Mouse (Mus musculus) heart, adult 9 months (tissue): ENCODE measurements around the gene Hcn4.

Experiments used
- DNase-seq, 2 experiments: peaks; one replicate each; pipeline ENCODE4 v3.0.0; 2022; ENCODE audit warnings: low spot score in 2 of 2

Hcn4 gene

GRCm38 (mm10) chr9:58823139-58823917 lies at the start of gene Hcn4:
Gene Hcn4 (plus strand): TSS chr9:58823412.
- DNase-seq, result no peak

DNA sequence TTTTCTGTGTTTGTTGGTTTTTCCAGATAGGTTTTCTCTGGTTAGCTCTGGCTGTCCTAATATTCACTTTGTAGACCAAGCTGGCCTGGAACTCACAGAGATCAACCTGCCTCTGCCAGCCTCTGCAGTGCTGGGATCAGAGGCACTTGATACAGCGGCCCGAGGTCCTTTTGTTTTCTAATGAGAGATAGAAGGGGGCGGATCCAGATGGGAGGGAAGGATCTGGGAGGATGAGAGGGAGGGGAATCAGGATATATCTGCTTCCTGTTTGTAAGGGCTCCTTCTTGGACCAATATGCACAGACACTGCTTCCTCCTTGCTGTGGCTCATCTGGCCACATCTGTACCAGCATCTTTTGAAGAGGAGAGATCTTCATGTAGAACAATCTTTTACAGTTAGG lies 48.5 kb upstream of the Hcn4 start:
- no peak for DNase-seq

DNA sequence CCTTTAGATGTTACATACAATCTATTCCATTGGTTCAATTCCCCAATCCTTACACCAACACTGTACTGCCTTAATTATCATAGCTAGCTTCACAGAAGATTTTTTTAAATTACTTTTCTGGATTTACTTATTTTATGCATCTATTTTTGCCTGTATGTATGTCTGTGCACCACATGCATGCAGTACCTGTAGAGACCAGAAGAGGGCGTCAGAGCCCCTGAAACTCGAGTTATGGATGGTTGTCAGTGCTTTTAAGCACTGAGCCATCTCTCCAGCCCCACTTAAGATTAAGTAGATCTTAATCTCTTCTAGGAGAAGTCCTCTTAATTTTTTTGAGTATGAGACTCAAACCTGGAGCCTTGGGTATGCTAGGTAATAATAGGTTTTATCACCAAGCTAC lies 47.8 kb upstream of the Hcn4 start:
- no peak for DNase-seq

DNA sequence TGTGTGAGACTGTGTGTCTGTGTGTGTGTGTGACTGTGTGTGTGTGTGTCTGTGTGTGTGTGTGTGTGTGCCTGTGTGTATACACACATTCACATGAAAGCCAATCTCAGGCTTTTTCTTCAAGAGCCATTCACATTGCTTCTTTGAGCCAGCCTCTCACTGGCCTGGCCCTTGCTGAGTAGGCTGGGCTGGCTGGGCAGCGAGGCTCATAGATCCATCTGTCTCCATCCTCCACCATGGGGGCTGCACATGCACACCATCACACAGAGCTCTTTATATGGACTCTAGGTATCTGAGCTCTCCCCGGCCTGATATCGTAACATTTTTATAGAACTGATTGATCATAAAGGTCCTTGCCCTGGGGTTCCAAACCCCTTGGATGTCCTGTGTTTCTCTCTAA lies 33.7 kb upstream of the Hcn4 start:
- DNase-seq, result no peak

GRCm38 (mm10) chr9:58798155-58798554 lies 25.1 kb upstream of the Hcn4 start:
- no peak for DNase-seq

DNA sequence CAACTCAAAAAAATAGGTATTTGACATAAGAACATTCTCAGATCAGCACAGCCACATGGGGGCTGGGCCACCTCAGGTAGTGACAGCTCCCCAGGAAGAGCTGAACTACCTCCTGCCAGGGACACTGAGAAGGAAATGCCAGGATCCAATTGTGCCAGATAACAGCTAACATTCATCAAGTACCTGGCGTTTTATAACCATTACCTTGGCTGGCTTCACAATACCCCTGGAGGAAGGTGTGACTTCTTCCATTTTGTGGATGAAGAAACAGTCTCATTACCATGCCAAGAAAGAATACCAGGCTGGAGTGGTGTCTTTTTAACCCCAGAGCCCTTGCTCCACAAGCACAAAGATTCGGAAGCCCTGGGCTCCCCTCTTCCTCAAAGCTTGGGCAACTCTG lies 21.8 kb upstream of the Hcn4 start:
- DNase-seq, result no peak

DNA sequence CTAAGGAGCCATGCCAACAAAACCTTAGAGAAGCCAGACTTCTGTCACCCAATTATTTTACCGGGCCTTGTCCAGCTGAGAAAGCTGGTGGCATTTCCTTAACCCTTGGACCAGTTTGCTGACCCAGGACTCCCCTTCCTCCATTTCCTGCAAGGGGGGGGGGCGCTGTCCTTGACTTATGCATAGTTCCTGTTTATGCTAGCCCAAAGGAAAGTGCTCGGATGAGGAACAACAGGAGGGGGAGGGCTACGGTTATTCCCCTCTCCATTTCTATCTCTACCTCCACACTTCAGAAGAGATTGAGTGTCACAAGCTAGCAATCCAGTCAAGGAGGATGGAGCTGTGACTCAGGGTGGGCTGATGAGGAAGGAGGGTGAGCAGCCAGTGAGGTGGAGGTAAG lies 20.9 kb upstream of the Hcn4 start:
- DNase-seq, result no peak

- DNase-seq, result no peak
These were observed 20.4 kb upstream of the Hcn4 start for GRCm38 (mm10) chr9:58802802-58803201.

GRCm38 (mm10) chr9:58805601-58806318 lies 17.5 kb upstream of the Hcn4 start:
- DNase-seq, result peak; percentile 34 to 38

GRCm38 (mm10) chr9:58811171-58811570 lies 12.0 kb upstream of the Hcn4 start:
- no peak for DNase-seq

DNA sequence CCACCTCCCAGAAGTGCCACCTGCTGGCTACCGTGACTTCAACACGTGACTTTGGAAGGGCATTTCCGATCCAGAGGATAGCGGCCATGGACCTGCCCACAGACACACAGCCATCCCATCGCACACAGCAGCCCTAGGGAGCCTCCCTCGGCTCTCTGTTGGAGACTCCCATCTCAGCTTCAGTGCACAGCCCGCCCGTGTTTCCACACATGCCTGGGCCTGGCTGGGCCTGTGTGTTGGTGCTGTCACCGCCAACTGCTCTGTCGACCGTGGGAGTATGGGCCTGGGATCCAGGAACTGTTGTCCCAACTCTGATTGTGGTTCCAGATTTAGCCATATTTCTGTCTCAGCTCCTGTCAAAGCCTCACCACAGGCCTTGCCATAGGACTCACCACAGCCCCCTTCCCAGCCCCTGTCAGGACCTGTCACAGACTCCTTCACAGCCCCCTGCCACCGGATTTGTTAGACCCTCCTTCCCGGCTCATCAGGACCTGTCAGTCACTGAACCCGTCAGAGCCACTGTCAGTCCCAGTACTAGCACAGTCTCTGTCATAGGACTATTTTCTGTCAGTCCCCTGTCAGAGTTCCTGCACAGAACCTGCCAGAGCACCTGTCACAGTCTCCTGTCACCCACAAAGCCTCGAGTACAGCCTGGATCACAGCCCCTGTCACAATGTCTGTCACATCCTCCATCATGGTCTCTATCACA lies 7.5 kb upstream of the Hcn4 start:
- DNase-seq, result no peak

DNA sequence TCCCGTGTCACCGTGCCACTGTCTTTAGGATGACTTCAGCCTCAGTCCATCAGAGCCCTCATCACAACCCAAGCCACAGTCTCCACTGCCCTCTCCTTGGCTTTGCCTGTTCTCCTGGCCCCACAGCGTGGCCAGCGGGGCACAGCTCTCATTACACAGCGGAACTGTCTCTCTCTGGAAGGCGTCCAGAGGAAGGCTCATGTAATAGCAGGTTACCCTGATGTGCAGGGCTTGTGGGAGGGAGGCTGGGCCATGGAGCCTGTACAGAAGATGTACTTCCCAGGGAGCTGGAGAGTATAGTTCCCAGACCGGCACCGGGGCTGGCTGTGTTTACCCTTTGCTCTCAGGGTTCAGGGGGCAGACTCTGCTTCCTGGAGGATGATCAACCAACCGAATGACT lies 6.8 kb upstream of the Hcn4 start:
- DNase-seq, result no peak

- peak; percentile 66 to 69 for DNase-seq
These were observed 5.5 kb upstream of the Hcn4 start for GRCm38 (mm10) chr9:58817676-58818075.

GRCm38 (mm10) chr9:58822431-58823091 lies 651 bp upstream of the Hcn4 start:
- DNase-seq, result no peak

DNA sequence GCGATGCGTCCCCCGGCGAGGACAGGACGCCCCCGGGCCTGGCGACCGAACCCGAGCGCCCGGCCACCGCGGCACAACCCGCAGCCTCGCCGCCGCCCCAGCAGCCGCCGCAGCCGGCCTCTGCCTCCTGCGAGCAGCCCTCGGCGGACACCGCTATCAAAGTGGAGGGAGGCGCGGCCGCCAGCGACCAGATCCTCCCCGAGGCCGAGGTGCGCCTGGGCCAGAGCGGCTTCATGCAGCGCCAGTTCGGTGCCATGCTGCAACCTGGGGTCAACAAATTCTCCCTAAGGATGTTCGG lies 655 bp downstream of the Hcn4 start:
- DNase-seq, result no peak

- no peak for DNase-seq
These were observed 6.4 kb downstream of the Hcn4 start for GRCm38 (mm10) chr9:58829627-58830026.

DNA sequence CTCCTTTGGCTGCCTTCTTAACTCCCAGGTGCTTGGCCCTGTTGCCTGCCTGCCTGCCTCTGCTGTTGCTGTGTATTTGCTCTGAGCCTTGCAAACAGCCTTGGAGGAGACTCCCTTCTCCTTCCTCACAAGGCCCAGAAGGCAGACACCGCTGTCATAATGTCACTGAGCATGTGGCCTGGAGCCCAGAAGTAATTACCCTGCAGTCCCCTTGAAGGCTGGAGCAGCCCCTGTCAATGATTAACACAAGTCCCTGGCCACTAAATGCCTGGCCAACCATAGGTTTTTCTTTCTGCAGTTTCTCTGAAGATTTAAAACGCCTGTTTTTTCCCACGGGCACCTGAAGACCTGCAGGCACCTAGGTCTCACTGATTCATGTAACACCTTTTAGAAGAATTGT lies 9.7 kb downstream of the Hcn4 start:
- no peak for DNase-seq

DNA sequence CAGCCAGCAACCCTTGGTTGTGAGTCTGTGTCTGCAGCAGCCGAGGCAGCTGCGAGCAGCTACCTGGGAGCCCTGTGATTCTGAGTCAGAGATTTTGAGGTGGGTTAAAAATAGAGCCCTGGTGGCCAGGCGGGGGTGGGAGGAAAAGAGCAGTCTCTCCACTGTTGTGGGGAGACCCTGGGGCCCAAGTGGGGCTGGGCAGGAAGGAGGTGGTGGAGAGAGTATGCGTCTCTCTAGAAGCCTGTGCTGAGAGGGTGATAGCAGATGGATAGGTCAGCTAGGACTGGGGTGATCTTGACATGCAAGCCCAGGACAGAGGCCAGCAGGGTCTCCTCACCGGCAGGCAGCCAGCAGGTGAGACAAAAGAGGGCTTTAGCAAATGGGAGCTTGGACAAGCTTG lies 14.0 kb downstream of the Hcn4 start:
- no peak for DNase-seq

DNA sequence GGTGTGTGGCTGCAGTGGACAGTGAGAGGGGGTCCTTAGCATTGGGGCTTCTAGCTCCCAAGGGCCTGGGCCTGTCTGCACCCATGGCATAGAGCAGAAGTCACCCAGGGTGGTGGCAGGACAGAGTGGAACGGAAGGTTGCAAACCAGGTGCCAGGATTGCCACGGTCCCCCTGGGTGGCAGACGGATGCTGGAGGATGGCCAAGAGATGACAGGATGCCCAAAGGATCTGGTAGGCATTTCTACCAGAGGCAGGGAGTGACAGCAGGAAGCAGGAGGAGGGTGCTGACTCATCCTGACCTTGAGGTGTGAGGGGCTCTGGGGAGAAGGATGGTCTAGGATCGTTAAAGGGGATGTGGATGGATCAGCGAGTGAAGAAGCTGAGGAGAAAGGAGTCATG lies 15.3 kb downstream of the Hcn4 start:
- DNase-seq, result no peak

DNA sequence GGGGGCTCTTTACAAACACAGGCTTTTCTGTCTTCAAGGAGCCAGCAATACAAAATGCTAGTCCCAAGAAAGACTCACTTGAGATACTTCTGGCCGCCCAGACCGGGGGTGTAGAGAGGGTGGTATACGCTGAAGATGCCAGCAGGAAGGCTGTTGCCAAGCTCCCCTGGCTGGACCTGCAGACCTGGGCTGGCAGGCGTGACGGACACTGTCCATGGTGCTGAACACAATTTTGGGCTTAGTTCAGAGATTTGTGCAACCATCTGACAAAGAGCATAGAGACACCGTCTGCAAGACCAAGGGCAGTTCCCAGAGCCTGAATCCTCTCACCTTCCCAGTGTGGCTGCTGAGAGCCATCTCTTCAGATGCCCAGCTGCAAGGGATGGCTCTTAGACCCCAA lies 18.4 kb downstream of the Hcn4 start:
- no peak for DNase-seq

- DNase-seq, result no peak
These were observed 21.4 kb downstream of the Hcn4 start for GRCm38 (mm10) chr9:58844597-58844996.

DNA sequence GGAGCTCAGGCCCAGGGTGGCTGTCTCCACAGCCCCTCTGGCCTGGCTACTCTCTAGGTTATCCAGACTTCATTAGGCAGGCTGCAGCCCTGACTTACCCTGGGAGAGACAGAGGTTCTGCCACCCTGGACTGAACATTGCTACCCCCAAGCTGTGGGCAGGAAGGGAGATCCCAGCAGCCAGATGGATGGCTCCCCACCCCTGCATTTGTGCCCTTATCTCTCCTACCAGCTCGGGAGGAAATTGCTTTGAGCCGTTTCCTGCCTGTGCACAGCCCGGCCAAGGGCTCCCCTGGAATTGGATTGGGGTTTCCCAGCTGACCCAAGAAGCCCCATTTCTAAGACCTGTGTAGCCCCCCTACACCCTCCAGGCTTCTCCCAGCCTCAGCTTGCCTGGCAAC lies 23.8 kb downstream of the Hcn4 start:
- no peak for DNase-seq
